Mouse (Mus musculus) adrenal gland, adult 18-20 months (tissue): ENCODE results near the gene Cbl. TPM values are rescaled to one million over a fixed set of nuclear protein-coding genes. Genes with fewer than 3 reads are reported as not detected.

Source experiments
- DNase-seq, 2 experiments: peaks; one replicate each; pipeline ENCODE4 v3.0.0; 2021 to 2022; ENCODE audit warnings: low spot score in 2 of 2
- long read RNA-seq, 2 experiments: library from polyadenylated mRNA; stranded (forward); transcript quantifications; one replicate each; pipeline ENCODE4 v2.0.0; 2021
- total RNA-seq, 2 experiments: library from RNA; stranded (reverse); gene quantifications; 1 replicate in 1 of 2; 2 replicates in 1 of 2; pipeline ENCODE4 v1.2.3; 2021

Cbl gene
- total RNA-seq, result 10 to 100 TPM; 27.9 to 37.1 TPM
- long read RNA-seq, experiment 1, full-length matches to known transcripts, result 1 of 1 reads
- long read RNA-seq, experiment 1, partial matches to known transcripts, result 0 of 1 reads
- long read RNA-seq, experiment 1, other reads (novel, unspliced or antisense), result 0 of 1 reads
- long read RNA-seq, experiment 2, full-length matches to known transcripts, result 4 of 7 reads
- long read RNA-seq, experiment 2, partial matches to known transcripts, result 2 of 7 reads
- long read RNA-seq, experiment 2, other reads (novel, unspliced or antisense), result 1 of 7 reads

GRCm38 (mm10) chr9:44233802-44234478, at the start of gene Cbl:
Cbl (minus strand) TSS chr9:44234049.
- peak; percentile 98 to 99 for DNase-seq

DNA sequence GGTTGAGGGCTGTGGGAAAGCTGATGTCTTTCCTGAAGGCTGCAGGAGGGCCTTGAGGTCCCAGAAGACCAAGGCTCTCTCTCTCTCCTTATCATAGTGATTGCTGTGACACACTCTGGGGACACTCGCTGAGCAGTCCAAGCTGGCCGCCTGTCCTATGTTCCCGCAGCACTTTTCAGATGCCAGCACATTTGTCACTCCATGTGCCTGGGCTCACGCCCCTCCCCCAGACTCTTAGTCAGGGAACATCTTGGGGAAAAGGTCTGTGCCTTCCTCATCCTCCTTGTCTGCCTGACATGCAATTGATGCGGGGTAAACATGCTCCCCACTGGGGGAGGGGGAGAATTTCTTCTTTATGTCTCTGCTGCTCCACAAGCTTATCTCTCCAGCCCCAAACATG, 49.3 kb upstream of the Cbl start:
- DNase-seq, result no peak

- no peak for DNase-seq
Observed at GRCm38 (mm10) chr9:44269973-44270372, 36.1 kb upstream of the Cbl start.

GRCm38 (mm10) chr9:44269077-44269476, 35.2 kb upstream of the Cbl start:
- DNase-seq, result no peak

DNA sequence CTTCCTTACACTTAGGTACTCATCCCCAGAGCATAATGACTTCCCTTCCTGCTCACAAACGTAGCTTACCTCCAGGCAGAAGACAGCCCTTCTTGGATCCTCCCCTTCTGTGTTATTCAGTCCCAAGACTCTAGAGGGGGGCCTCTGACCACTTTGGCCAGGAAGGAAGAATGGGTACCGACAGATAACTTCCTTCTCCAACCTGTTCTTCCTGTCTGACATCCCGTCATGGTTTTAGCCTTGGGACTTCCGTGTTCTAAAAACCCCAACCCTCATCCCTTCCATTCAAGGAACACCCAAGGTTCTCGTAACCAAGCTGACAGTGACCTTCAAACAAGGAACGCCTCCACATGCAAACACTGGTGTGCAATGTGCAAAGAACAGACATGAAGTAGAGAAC, 34.6 kb upstream of the Cbl start, which contains the start of gene Nlrx1:
Nlrx1 (minus strand) TSS at position 168 of the 400 bp plus-strand sequence.
- no peak for DNase-seq

DNA sequence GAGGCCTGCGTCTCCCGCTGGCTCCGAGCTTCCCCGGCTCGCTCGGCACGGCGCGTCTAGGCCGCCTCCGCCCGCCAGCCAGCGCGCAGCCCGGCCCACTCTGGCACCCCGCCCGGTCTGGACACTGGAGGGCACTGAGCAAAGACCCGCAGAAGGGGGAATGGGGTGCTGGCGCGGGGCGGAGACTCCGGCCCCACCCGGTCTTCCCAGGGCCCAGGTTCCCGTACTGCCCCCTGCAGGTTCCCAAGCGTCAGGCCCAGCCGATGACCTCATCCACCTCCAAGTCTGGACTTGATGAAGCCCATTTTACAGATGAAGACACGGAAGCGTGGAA, 34.1 kb upstream of the Cbl start:
- peak; percentile 93 for DNase-seq

DNA sequence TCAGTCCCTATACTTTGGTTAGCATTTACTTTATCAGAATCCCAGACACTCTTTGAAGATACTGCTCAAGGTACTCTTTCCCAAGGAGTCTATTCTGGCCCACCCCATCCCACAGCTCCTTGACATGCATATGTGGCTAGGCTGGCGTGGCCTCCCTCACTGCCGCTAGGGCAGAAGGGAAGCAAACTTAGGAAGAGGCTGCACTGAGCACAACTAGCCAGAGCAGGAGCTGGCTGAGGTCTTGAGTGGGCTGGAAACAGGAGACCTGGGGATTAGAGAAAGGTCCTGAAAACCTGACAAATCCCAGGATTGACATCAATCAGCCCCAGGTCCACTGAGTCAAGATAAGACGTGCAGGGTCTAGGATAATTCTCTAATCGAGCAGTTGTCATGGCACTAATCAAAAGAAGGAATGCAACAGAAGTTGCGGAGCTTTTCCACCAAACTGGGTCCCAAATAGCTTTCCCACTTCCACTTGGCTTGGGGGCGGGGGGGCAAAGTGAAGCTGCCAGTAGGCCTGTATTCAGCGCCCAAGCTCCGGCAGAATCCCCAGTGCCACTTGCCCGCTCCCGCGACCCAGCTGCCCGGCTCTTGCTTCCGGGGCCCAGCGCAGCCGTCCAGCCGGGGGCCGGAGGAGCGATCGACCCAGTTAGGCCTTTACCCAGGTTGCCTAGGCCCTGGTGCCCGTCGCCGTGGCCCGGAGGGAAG, 33.6 kb upstream of the Cbl start:
- no peak for DNase-seq

GRCm38 (mm10) chr9:44266478-44267226, 32.8 kb upstream of the Cbl start:
- DNase-seq, result no peak

DNA sequence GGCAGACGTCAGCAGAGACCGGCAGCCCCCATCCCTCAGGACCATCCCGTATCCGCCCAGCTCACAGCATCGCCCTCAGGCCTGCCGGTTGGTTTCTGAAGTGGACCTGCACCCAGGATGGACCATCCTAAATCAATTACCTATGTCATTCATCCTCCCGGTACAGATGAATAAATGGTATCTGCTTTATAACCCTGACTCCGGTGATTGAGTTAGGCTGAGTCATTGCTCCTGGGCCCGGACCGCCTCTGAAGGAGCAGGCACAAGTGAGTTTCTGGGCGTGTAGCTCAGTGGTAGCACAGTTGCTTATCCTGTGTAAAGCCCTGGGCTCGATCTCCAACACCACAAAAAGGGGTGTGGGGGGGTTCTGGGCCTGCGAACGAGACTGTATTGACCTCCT, 27.5 kb upstream of the Cbl start:
- DNase-seq, result no peak

- no peak for DNase-seq
Observed at GRCm38 (mm10) chr9:44259014-44259413, 25.2 kb upstream of the Cbl start.

DNA sequence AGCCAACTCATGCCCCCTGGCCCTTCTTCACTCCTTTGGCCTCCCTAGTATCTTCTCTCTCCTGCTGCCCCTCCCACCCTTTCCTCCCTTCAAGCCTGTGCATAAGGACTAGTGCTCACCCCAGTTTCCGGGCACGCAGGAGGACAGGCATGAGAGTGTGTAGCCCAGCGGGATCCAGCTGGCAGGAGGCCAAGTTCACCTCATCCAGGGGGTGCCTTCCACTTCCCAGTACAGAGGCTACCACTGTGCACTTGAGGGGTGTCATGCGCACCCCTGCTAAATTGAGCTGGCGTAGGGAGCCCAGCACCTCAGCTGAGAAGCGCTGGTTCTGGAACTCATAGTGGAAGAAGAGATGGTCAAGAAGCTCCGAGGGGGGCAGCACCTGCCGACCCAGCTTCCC, 22.4 kb upstream of the Cbl start:
- no peak for DNase-seq

GRCm38 (mm10) chr9:44255136-44255521, 21.3 kb upstream of the Cbl start:
- no peak for DNase-seq

DNA sequence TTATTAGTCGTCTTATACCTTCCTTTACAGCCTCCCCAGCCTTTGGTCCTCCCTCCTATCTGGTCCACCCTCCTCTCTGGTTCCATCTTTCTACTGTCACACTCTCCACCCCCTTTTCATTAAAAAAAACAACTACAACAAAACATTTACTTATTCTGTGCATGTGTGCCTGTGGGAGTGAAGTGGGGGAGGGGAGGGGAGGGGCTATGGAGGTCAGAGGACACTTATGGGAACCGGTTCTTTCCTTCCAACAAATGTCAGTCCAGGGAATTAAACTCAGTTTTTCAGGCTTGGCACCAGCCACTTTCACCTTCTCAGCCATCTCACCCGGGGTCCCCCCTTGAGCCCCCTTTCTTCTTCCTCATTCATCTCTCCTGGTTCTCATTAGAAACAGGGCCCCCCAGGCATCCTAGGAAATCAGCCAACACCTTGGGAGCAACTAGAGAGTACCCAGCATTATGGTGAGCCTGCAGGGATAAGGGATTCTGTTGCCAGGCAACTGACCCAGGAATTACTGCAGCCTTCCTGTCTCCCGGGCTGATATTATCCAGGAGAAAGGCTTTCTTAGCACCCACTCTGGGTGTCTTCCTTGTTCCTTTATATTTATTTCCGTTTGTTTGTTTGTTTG, 20.8 kb upstream of the Cbl start:
- no peak for DNase-seq

GRCm38 (mm10) chr9:44253441-44253840, 19.6 kb upstream of the Cbl start:
- no peak for DNase-seq

- no peak for DNase-seq
Observed at GRCm38 (mm10) chr9:44251314-44251713, 17.5 kb upstream of the Cbl start, which contains the start of gene Pdzd3. Pdzd3 (minus strand) TSS chr9:44251471.

- DNase-seq, result no peak
Observed at GRCm38 (mm10) chr9:44250445-44250844, 16.6 kb upstream of the Cbl start.

- DNase-seq, result peak; percentile 58 to 61
Observed at GRCm38 (mm10) chr9:44249181-44250146, 15.6 kb upstream of the Cbl start.

- no peak for DNase-seq
Observed at GRCm38 (mm10) chr9:44247907-44248306, 14.1 kb upstream of the Cbl start.

- DNase-seq, result no peak
Observed at GRCm38 (mm10) chr9:44243621-44244020, 9.8 kb upstream of the Cbl start.

GRCm38 (mm10) chr9:44241418-44241817, 7.6 kb upstream of the Cbl start:
- DNase-seq, result no peak
